Mouse (Mus musculus): ENCODE data around the gene Slit3.

DNA sequence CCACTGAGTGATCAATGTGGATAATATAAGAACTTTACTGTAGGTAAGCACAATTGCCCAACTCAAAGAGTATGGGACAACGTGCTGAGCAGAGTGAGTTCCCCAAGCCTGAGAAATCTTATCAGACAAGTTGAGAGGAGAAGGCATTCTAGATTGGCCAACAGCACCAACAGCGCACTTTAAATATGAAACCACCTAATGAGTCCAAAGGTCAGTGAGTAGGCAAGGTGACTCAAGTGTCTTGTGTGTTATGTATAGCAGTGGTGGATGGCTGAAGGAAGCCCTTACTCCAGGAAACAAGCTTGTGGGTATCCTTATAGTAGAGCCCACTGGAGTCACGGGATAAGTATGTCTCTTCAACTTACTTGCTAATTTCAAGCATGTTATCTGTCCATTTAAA, 38.7 kb upstream of the Slit3 start:
- TF ChIP-seq CTCF (IDR thresholded peaks at IDR 0.05; ENCODE audit: borderline replicate concordance, insufficient read depth, low read length) = no peak
- no peak for TF ChIP-seq POLR2A (IDR thresholded peaks at IDR 0.05; ENCODE audit: low read depth, low read length)
